Mouse (Mus musculus) yolk sac, embryonic 10.5 days (tissue): ENCODE measurements around the gene Nudt6.

Source experiments
- DNase-seq: peaks from one replicate; pipeline ENCODE4 v3.0.0-alpha.2; 2017; ENCODE audit warnings: low spot score

Gene Nudt6

DNA sequence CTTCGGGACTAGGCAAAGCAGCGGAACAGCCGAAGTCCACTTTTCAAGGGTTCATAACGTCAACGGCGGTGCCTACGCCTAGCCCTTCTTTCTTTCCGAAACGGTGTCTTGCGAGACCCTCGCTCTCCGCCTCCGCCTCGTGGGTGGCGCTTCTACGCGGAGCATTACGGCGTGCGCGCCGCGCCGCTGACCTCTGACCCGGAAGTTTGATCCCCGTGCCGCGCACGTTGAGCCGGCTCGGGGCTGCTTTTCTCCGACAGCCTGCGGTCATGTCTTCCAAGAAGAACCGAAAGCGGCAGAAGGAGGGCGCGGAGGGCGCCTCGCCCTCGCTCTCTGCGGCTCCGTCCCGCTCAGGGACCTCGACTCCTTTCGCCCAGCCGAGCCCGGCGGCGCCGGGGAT lies at the start of gene Nudt6:
Gene Nudt6 (minus strand): TSS at position 140 of the 400 bp plus-strand sequence.
- DNase-seq: peak; percentile 95

GRCm38 (mm10) chr3:37469353-37469752 lies 49.3 kb upstream of the Nudt6 start:
- DNase-seq: no peak

DNA sequence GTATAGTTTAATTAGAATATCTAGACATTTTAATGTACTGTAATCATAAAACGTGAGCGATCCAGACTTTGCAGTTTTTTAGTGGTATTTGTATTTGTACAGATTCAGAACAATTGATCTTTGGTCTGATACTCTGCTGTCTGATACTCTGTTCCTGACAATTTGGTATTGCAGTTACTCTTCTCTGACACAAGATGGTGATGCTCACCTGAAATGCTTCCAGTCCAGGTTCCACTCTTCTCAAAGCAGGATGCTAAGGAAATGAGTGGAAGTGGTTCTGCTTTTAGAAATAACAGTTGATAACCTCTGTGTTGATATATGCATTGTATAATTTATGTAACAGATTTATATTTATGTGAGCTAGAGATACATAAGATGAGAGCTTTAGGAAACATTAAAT lies 48.2 kb upstream of the Nudt6 start:
- no peak for DNase-seq

GRCm38 (mm10) chr3:37455992-37456391 lies 36.0 kb upstream of the Nudt6 start:
- no peak for DNase-seq

DNA sequence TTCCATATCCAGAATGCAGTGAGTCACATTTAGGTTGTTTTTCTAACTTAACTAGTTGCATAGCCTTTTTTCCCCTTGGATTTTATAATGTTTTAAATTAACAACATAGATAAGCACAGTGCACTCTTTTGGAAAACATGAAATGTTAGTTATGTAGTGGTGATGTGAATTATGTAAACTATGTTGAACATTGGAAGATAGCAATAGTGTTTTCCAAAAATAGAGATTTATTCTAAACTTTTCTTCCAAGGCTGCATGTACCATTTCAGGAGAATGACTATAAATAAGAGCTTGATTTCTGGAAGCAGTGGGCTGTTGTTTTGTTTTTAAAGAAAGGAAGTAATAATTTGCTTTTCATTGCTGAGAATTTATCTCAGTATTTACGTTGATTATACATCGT lies 23.4 kb upstream of the Nudt6 start:
- DNase-seq: no peak

GRCm38 (mm10) chr3:37439770-37440169 lies 19.8 kb upstream of the Nudt6 start:
- DNase-seq: no peak

- no peak for DNase-seq
Observed at GRCm38 (mm10) chr3:37430359-37430758, 10.3 kb upstream of the Nudt6 start.

DNA sequence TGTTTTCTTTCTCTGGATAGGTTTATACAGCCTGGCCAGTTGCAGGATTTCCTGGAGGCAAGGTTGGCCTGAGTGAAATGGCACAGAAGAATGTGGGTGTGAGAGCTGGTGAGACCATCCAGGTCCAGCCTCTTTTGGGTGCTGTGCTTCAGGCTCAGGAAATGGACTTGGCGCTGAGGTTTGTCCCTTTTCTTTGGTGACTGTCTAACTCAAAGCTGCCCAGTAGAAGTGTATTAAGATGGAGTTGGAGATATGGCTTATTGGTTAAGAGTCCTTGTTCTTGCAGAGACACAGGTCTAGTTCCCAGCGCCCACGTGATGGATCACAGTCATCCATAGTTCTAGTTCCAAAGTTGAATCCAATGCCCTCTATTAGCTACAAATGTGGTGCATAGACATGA lies 6.1 kb upstream of the Nudt6 start:
- DNase-seq: no peak

- DNase-seq: no peak
Observed at GRCm38 (mm10) chr3:37421179-37421578, 1.2 kb upstream of the Nudt6 start.

DNA sequence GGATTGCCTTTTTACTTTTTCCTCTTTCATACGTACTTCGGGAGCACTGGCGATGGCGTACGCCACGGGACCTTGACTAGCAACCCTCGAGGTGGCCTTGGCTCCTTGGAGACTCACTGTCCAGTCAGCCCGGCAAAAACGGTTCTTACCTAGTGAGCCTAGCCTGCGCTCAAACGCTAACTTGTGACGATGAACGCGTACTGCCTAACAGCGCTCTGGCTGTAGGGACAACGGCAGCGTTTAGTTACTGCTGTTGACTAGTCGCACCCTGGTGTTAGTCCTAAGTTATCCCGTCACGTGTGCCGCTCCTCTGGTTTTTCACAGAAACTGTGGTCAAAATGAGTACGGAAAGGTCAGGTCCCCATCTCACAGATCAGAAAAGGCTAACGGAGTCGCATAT lies 630 bp upstream of the Nudt6 start:
- no peak for DNase-seq

DNA sequence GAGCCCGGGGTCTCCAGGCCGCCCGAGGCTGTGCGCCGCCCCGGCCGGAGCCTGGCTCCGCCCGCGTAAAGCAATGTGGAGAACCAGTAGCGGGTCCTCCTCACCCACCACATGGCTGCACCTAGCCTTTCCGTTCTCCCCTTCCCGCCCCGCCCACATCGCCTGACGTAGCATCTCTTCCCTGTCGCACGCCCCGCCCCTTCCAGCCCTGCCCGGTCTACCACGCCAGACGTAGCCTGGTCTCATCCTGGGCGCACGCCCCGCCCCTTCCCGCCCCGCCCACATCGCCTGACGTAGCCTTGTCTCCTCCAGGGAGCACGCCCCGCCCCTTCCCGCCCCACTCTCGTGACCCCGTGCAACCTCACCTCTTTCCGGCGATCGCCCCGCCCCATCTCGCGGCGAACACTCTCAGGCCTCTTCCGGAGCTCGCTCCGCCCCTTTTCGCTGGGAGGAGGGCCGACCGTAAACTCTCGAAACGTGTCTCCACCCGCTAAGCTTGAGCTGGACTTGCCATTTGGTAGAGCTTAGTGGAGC lies 486 bp downstream of the Nudt6 start, which contains the start of gene Spata5:
Gene Spata5 (plus strand): TSS at position 439 of the 534 bp plus-strand sequence.
- peak; percentile 100 for DNase-seq

DNA sequence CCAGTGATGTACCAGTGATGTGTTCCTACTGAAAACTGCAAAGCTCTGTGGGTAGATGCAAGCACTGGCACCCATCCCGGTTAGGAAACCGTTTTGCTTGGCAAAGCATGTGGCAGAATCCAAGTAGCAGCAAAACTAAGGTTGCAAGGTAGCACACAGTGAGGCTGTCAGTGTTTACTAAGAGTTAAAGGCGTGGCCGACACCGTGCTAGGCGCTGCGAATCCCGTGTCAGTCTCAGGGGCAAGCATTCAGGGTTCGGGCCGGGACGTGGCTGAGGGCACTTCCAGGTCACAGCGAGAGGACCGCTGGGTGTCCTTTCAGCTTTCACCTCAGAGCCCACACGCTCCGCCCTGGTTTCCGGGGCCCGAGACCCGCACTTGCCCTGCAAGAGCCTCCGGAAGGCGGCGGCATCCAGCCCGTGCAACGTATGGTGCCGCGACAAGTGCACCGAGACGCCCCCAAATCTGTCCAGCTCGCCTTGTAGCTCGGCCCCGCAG lies 1.0 kb downstream of the Nudt6 start:
- no peak for DNase-seq

DNA sequence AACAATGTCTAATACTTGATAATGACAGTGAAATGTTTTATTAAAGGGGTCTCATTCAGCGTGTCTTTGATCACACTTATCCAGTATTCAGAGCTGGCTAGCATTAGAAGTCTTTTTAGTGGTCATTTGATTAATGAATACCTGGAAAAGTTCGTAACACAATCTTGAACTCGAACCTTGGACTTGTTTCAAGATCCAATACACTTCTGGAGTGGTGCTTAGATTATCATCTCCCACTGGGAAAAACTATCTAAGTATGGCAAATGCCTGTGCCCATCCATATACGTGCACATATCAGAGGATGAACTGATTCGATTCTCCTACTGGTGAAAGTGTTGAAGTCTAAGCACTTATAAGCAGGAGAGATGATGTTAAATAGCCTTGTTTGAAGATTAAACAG lies 1.7 kb downstream of the Nudt6 start:
- no peak for DNase-seq

- peak; percentile 38 for DNase-seq
Observed at GRCm38 (mm10) chr3:37414413-37414960, 5.5 kb downstream of the Nudt6 start.

- DNase-seq: no peak
Observed at GRCm38 (mm10) chr3:37413446-37413845, 6.6 kb downstream of the Nudt6 start.

DNA sequence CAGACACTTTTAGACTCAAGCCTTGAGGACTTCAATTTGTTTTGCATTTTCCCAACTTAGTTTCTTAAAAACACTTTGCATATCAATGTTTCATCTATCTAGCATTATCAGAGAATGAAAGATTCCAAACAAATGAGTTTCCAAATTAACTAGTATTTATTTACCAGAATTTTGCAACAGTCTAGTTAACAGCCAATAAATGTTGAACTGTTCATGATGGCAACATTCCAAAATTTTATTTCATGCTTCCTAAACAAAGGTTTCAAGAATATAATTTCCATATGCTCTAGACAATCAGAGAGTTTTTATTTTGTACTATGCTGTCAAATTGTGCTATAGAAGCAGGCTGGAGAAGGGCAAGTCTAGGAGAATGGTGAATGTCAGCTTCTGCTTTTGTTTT lies 12.4 kb downstream of the Nudt6 start:
- DNase-seq: no peak

GRCm38 (mm10) chr3:37401729-37402610 lies 18.0 kb downstream of the Nudt6 start:
- DNase-seq: no peak

- DNase-seq: no peak
Observed at GRCm38 (mm10) chr3:37398661-37399395, 21.2 kb downstream of the Nudt6 start.

GRCm38 (mm10) chr3:37397646-37398045 lies 22.4 kb downstream of the Nudt6 start:
- no peak for DNase-seq

DNA sequence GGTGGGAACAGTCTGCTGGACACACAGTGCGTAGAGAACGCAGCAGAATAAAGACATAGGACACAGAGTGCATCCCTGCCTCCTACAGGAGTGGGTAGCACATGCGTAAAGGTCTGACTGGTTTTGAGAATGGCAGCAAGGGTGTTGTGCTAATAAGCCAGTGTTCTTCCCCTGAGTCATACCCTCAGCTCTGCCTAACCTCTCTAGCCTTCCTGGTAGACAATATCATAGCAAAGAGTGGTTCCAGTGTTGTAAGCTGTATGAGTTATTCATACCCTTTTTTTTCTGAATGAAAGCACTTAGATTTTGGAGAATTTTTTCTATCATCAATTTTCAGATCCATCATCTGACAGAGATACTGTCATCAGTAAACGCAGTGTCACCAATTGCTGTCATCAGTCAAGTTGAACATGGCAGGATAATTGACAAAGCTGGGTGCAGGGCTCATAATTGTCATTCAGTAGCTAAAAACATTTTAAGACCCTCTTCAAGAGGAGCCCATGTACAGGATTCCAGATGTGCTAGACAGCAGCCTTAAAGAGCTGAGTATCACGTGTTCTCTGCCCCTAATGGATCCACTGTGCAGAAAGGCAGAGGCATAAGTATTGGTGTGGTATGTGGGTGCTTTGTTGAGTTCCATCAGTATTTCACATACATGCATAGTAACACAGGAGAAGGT lies 22.9 kb downstream of the Nudt6 start:
- no peak for DNase-seq

- DNase-seq: no peak
Observed at GRCm38 (mm10) chr3:37387310-37387709, 32.7 kb downstream of the Nudt6 start.
